Mouse (Mus musculus) adrenal gland, adult 18-20 months (tissue): ENCODE measurements at regions not wholly inside any gene's neighbourhood (a gene's known extent, or its start where the extent isn't known, plus 50 kb on each side); places are given as distances from the start of the nearest gene placed in this dataset.

ENCODE experiments used
- DNase-seq, 2 experiments: peaks; one replicate each; pipeline ENCODE4 v3.0.0; 2021 to 2022; ENCODE audit warnings: low spot score in 2 of 2

DNA sequence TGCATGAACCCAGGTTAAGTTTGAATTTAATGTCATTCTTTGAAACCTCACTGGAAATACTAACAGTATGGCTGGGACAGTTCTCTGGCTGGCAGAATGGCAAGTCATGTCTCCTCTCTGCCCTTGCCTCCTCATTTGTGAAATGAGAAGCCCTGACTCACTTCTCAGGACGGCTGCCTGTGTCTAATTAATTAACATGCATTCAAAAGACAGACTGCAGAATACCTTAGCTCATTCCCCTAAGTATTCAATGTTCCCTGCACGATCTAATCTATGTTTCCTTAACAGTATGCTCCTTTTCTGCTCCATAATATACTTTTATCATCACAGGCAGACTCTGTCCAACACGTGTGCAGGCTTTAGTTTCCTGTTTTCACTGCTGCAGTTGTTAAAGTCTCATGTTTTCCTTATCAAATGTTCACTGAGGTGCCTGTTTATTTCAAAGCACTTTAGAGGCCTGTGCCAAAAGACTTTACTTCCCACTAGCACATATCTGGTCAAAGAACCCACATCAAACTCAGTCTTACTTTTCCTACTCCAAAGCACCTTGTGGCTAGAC lies 196.7 kb upstream of the Acvr2a start:
- no peak for DNase-seq

DNA sequence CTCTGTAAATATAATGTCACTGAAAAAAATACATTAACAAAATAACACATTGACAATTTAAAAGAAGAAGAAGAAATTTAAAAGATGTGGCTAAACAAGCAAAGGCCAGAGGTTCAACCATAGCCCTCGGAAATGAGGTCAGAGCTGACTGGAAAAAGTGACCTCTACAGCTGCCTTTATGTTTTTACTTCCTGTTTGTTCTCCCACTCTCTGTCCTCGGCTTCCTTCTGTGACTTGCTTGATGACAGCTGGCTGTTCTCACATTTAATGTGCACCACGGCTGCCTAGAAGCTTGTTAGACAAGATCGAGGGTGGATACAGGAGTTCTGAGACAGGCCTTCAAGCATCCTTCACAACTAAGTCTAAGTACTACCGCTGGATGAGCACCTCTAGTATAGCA lies 194.9 kb upstream of the Acvr2a start:
- no peak for DNase-seq

DNA sequence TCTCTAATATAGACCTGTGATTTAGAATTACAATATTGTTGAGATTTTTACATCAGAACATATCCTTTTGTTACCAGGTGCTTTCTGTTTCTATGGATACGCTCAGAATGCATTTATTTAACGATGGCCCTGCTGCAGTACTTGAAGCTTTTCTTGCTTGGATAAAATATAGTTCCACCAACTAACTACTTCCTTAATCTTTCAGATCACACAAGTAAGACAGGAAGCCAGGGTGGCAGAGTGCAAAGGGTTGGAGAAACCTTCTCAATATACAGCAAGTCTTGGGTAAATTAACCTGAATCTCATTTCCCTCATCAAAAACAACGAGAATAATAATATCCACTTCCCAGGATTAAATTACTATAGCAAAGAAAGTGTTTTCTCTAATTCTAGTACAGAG lies 193.1 kb upstream of the Acvr2a start:
- no peak for DNase-seq

DNA sequence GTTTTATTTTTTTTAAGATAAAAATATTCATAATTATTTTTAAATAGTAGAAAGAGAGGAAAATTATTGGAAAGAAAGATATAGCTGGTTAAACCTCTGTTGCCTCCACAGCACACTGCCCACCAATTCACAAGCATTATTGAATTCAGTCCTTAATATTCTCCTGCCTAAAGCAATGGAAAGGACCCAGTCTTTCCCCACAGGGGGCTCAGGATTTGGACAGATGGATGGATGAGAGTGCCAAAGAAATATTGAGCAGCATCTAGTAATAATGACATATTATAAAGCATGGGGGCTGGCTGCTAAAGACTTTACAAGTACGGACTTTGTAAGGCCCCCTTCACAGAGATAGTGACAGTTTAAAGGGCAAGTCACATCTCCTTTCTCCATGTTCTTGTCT lies 191.6 kb upstream of the Acvr2a start:
- DNase-seq: no peak

DNA sequence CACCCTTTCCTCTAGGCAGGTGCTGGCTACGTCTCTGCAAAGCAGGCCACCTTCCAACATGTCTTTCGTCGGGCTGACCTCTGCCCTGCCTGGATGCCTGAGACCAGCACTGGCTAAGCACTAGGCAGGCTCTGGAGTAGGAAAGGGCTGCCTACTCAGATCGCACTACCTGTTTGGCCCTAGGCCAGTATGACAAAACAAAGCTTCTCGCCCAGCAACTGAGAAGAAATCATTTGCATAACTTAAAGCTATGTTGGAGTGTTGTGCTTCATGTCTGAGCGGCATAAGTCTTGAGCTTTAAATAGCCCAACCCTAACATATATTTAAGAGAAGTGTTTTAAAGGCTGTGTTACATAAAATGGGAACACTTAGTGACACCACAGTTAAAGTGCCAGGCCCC lies 189.9 kb upstream of the Acvr2a start:
- DNase-seq: no peak

DNA sequence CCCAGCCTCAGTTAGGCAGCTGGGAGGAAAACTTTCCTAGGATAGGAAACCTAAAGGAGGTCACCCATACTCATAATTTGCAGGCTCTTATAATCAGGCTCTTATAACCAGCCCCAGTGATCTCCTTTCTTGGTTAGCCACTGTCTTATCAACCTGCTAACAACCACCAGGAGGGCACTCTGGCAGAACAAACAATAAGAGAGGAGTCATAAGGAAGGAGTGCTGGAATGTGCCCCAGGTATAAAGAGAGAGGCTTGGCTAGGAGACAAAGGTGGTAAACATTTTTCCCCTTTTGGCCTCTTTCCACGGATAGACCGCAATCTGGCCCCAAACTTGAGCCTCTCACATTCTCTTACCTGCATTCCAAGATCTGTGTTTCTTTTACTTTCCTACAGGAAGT lies 189.4 kb upstream of the Acvr2a start:
- no peak for DNase-seq

DNA sequence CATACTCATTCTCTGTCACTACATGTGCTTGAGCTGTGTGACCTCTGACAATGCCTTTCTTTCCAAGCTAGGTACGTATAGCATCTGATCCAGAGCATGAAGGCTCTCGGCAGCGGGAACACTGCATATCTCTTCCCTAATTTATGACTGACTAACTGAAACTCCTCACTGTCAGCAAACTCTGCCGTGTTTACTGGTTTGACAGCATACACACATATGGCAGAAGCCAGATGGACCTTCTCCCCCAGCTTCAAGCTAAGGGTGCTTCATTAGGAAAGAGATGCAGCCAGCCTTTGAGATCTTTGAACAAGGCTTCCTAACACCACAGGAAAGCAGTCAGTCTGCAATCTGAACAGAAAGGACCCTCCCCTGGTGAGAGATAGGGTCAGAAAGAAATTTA lies 186.9 kb upstream of the Acvr2a start:
- DNase-seq: no peak

DNA sequence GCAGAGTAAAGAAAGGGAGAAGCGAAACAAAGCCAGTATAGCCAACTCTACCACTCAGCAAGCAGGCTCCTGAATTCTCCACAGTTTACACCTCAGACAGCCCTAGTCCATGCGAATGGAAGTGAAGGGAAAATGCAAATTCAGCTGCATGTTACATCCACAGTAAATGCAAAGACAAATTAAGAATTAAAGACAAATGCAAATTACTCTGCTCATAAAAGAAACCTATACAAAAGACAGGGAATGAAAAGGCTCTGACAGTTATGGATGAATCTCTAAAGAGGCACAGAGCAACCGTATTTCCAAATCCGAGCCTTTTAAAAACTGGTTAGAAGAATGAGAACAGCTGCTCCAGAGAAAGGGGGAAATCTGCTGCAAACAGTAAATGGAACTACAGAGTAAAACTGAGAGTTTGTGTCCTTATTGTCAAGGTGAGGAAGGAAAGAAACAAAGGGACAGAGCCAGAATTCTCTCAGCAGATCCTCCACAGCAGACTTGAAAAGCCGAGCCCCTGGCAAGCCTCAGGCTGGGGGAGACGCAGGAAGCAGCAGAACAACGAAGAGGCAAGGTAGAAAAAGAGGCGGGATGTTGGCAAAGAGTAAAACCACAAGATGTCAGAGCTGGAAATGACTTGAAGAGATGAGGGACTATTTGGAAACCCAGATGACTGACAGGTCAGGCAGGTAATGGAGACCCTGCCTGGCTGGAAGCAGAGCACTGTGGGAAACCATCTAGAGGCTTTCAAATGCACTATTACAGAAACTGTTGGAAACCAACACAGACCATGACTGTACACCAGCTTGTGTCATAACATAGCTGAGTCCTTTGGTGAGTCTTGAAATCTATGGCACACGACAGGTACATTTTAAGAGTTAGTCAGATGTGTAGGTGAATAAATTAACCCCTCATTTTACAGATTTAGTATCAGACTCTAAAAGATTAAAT lies 184.5 kb upstream of the Acvr2a start:
- DNase-seq: no peak

DNA sequence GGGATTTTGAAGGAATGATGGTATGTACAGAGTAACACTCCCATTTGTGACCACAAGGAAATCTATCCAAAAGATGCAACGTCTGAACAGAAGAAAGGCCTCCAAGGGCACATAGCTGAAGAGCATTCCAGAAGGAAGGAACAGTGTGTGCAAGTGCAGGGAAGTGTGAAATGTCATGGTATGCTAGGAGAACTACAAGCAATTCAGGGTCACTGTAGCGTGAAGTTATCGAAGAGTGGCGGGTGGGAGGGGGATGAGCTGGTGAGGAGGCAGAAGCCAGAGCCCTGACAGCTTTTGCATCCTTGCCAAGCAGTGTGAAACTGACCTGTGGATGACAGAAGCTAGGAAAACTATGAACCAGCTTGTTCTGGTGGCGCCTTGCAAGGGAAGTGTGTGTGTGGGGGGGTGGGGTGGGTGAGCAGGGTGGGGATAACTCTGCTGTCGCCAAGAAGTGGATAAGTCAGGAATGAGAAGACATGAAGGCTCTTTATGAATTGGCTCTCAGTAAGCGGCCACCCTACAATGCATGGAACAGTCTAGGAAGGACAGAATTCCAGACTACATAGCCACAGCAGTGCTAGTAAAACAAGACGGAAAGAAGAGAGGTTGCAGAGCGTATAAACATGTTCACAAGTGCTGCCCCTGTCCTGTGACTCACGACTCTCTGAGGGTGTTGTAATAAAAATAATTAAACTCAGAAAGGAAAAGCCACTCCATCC lies 179.3 kb upstream of the Acvr2a start:
- DNase-seq: no peak

DNA sequence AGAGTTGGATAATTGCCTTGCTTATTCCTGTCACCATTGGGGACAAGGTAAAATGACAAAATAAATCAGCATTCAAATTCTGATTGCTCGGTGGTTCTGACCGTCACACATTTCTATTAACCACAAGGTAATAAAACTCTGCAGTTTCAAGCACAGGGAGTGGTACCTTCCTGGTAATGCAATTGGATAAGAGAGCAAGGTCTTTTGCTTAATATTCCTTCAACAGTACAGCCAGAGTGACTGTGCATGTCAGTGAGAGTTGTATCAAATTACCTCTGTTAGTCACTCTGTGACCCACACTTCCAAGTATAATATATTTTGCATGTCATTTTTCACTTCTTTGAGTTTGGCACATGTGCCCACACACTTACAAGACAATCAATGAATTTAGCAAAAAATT lies 177.8 kb upstream of the Acvr2a start:
- no peak for DNase-seq

DNA sequence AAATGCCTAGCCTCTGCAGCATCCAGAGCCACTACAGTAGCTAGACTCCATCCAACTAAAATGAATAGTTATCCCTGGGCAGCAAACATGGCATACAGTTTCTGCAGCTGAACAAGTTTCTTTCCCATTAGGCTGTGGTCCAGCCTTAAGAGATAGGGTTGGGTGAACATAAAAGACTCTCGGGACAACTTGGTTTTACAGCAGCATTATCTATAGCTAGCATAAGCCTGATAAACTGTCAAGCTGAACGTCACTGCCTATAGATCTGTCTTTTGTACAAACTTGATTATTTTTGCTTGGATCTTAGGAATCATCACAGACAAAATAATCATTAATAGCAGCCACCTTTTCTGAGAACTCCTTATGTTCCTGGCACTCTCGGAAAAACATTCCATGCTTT lies 169.8 kb upstream of the Acvr2a start:
- DNase-seq: no peak

DNA sequence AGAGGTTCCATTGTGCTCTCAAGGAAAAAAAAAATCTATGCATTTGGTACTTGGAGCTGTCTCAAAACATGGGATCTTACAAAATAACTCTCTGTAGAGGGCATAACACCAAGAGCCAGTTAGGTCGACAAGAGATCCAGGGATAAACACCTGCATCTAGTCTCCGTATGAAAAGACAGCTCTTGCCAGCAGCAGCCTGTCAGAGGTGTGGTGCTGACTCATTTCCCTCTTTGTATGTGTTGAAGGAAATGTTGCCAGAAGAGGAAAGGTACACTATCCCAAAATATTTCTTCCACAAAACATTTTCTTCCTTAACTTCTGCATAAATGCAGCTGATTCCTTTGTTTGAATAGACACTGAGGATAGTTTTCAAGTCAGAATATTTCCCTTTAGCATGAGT lies 163.6 kb upstream of the Acvr2a start:
- no peak for DNase-seq

DNA sequence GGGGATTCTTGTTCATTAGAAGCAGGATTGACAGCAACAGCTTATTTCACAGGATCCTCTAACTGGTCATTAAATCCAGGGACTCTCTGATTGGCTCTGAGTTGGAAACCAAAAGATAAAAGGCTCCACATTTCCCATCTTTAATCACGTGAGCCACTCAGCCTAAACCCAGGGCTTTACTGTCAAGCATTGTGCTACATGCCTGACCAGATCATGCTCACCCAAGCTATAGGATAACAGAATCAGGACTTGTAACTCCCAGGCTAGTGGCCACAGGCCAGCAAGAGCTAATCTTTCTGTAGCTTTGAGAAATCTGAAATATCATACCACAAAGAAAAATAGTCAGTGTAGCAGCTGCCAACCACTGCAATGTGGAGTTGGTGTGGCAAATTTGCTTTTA lies 152.7 kb upstream of the Acvr2a start:
- no peak for DNase-seq

DNA sequence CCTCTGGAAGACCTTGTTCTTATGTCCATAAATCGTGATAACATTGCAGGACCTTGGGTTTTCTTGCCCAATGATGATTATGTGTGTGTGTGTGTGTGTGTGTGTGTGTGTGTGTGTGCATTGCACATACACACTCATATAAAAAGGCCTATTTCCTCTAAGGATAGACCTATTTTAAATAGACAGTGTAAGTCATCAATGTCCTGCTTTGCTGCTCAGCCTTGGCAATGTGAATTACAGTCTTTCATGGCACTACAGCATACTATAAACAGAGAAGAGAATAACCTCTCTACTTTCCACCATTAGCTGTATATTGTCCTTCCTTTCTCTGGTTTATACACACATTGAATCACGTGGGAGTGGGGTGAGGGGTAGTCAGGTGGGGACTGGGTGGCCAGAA lies 148.8 kb upstream of the Acvr2a start:
- DNase-seq: no peak

DNA sequence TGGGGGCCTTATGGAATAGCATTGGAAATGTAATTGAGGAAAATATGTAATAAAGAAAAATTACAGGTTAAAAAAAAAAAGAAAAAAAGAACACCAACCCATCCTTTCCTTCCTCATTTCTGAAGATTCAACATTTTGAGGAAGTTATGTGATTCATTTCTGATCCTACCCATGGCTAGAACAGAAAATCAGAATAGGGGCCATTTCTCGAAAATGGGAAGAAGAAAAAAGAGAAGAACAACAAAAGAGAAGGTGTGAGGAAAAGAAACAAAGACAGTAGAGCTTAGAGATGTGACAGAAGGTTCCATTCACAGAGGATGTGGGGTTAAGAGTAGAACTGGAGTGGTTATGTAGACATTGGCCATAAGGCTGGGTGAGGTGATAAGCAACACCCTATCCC lies 124.8 kb upstream of the Acvr2a start:
- no peak for DNase-seq

DNA sequence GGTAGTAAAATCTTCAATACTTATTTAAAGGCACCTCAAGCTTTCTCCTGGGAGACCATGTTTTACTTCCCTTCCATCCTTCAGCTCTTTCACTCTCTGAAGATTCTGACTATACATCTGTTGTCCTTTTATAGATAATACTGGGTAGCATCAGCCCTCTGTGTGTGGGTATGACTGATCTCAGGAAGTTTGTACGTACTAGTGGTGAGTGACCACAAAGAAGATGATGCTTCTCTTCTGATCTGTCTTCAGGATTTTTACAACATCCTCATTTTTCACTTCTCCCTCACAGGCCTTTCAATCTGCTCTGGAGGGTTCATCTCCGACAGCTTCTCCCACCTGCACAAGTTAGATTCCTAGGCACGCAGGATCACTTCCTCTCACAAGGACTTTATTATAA lies 119.4 kb upstream of the Acvr2a start:
- no peak for DNase-seq

DNA sequence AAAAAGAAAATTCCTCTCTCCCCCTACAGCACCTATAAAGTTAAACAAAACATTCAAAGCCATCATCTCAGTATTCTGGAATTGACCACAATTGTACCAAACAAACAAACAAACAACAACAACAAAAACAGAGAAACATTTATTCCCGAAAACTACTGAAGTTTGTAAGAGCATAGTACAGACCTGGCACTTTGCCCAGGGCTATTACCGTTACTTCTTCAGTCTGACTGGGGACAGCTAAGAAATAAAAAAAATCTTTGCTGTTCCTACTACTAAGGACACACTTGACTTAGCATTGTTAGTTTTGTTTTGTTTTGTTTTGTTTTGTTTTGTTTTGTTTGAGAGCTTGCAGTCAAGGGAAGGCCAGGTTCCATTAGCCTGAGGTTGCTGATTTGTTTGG lies 113.0 kb upstream of the Acvr2a start:
- DNase-seq: no peak

DNA sequence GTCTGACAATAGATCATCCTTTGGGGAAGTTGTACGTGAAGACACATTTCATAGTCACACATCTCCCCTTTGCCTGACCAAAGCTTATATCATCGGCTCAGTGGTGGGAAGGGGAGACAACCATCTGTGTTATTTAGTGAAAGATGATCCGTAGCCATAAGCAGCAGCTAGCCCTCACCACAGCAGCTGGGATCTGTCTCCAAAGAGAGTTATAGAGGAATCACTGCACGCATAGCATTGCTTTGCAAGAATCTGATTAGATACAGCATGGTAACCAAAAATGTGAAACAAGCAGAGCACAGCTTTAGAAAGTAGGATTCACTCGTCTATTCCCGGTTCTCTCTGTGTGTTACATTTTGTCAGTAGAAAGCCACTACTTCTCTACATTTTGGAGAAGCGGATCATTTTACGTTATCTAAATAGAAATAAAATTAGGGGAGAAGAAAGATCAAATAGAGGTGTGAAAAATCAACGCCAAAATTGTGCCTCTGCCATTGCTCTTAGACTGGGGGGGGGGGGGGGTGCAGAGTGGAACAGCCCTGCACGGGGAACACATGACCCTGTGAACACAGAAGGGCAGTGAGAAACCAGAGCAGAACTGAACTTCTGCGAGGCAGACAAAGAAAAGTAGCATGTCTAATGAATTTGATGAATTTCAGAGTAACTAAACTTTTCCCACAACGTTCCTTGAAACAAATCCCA lies 108.7 kb upstream of the Acvr2a start:
- DNase-seq: no peak

DNA sequence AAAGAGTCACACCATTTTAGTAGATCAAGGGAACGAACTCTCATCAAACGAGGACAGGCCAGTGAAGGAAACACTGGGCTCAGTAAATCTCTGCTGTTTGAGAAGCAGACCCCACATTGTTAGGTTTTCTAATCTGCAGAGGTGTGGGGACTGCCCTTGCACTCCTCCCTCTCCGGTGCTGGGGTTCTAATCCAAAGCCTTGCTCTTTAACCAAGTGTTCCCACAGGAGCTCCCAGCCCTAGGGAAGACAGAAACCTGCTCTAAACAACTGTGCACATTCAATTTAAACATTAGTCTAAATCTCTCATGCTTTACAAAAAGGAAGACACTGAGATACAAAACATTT lies 108.1 kb upstream of the Acvr2a start:
- DNase-seq: no peak

DNA sequence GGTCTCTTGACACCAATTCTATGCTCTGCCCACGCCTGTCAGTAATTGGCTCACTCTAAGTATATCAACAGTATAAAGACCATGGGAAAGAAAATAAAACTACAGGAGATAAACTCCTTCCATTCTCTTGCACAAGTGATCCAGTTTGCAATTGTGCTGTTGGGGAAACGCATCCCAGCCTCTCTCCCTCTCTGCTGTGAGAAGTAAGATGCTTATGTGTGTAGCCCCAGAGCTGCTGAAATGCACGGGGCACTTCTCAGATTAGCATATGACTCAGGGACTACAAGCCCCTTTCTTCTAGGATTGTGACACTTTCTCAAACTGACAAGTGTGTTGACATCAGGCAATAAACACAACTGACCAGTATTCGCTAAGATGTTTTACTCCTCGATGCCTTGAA lies 107.7 kb upstream of the Acvr2a start:
- no peak for DNase-seq

DNA sequence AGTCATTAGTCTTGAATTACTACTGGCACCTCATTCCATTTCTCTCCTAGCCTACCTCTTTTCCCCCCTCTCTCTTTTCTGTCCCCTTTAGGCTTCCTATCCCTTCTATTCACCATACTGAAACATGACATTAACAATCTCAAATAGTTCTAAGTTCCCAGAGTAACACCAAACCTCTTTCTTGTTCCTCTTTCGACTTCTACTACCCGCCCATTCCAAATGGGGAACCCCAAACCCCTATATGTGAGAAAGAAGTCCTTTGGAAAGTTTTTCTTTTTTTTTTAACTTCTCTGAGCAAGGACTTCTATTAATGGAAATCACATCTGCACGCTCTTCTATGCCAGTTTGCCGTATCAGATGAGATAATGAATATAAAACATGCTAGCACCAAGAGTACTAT lies 97.7 kb upstream of the Acvr2a start:
- DNase-seq: no peak

DNA sequence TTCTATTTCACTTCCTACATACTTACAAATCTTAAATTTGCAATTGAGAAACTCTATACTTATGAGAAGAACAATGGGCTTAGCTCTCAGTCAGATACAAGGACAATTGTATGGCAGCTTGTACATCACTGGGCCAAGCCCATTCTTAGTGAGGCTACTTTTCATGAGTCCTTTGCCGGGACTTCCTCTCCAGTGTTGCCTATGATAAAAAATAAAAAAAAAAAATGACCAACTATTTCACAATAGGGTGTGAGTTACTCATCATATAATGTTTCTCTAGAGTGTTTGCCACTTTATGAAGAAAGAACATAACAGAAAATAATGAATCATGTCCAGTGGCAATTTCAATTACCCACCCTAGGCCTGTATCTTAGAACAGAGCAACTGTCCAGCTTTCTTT lies 96.1 kb upstream of the Acvr2a start:
- no peak for DNase-seq
